Mouse (Mus musculus) ZHBTc4 (cell line): Measurements from ENCODE around the gene Synpo2l.

Source experiments
- DNase-seq: peaks from one replicate; pipeline ENCODE4 v3.0.0-alpha.2; 2011; ENCODE audit warnings: low read depth, low spot score

Gene Synpo2l

GRCm38 (mm10) chr14:20681742-20682141, 13.6 kb upstream of the Synpo2l start:
- DNase-seq: no peak

- no peak for DNase-seq
These were observed 9.8 kb upstream of the Synpo2l start for GRCm38 (mm10) chr14:20677906-20678305.

GRCm38 (mm10) chr14:20674064-20674833, 6.1 kb upstream of the Synpo2l start, which contains the start of gene Sec24c:
Gene Sec24c (plus strand): TSS chr14:20674308.
- DNase-seq: peak; percentile 99

GRCm38 (mm10) chr14:20673735-20674063, 5.5 kb upstream of the Synpo2l start:
- no peak for DNase-seq

- DNase-seq: peak; percentile 90
These were observed 4.8 kb upstream of the Synpo2l start for GRCm38 (mm10) chr14:20672990-20673389.

- DNase-seq: no peak
These were observed 685 bp downstream of the Synpo2l start for GRCm38 (mm10) chr14:20667469-20667868.

GRCm38 (mm10) chr14:20664436-20664835, 3.7 kb downstream of the Synpo2l start:
- no peak for DNase-seq

- DNase-seq: peak; percentile 79
These were observed 4.6 kb downstream of the Synpo2l start for GRCm38 (mm10) chr14:20663601-20664000.

- DNase-seq: no peak
These were observed 5.4 kb downstream of the Synpo2l start for GRCm38 (mm10) chr14:20662740-20663139.

GRCm38 (mm10) chr14:20661661-20662331, 6.4 kb downstream of the Synpo2l start:
- no peak for DNase-seq

GRCm38 (mm10) chr14:20660827-20661660, 7.1 kb downstream of the Synpo2l start:
- DNase-seq: peak; percentile 99

GRCm38 (mm10) chr14:20659687-20660086, 8.5 kb downstream of the Synpo2l start:
- no peak for DNase-seq

GRCm38 (mm10) chr14:20658902-20659301, 9.3 kb downstream of the Synpo2l start:
- no peak for DNase-seq

GRCm38 (mm10) chr14:20658326-20658725, 9.8 kb downstream of the Synpo2l start:
- DNase-seq: peak; percentile 75

- DNase-seq: no peak
These were observed 11.8 kb downstream of the Synpo2l start, which contains the start of gene Myoz1 for GRCm38 (mm10) chr14:20656361-20656760. Gene Myoz1 (minus strand): TSS chr14:20656540.

- DNase-seq: no peak
These were observed 12.4 kb downstream of the Synpo2l start for GRCm38 (mm10) chr14:20655731-20656130.

- no peak for DNase-seq
These were observed 13.3 kb downstream of the Synpo2l start for GRCm38 (mm10) chr14:20654690-20655421.

- no peak for DNase-seq
These were observed 16.4 kb downstream of the Synpo2l start for GRCm38 (mm10) chr14:20651722-20652256.

- no peak for DNase-seq
These were observed 17.2 kb downstream of the Synpo2l start for GRCm38 (mm10) chr14:20651000-20651399.

GRCm38 (mm10) chr14:20646381-20646780, 21.8 kb downstream of the Synpo2l start:
- no peak for DNase-seq

GRCm38 (mm10) chr14:20645547-20645946, 22.6 kb downstream of the Synpo2l start:
- no peak for DNase-seq
